Mouse (Mus musculus) intestine, embryonic 15.5 days (tissue): ENCODE data around the gene Gm10577. TPM values are rescaled to one million over a fixed set of nuclear protein-coding genes. Genes with fewer than 3 reads are reported as not detected.
A peak's percentile ranks its signal among the peaks of the same experiment; 100 is the strongest.

Source experiments
- ATAC-seq: fragments of 200-750 bp; cut with Nextera tagmentation; 2 replicates; pipeline ENCODE4 v1.8.0; 2017; ENCODE audit warnings: moderate TSS enrichment, moderate library complexity
- H3K27ac ChIP-seq: fragments of 300-500 bp; sonication (generic); 2 replicates; pipeline ENCODE4 v1.5.1; 2015; ENCODE audit warnings: mild to moderate bottlenecking, inconsistent platforms
- H3K27me3 ChIP-seq: fragments of 300-500 bp; sonication (generic); replicated peaks from 2 replicates; pipeline ENCODE4 v1.6.1; 2015; ENCODE audit warnings: inconsistent platforms
- H3K36me3 ChIP-seq: fragments of 300-500 bp; sonication (generic); 2 replicates; pipeline ENCODE4 v1.6.1; 2015; ENCODE audit warnings: inconsistent platforms
- H3K4me1 ChIP-seq: fragments of 300-500 bp; sonication (generic); replicated peaks from 2 replicates; pipeline ENCODE4 v1.6.1; 2015; ENCODE audit warnings: inconsistent platforms
- H3K4me2 ChIP-seq: fragments of 300-500 bp; sonication (generic); replicated peaks from 2 replicates; pipeline ENCODE4 v1.6.1; 2015; ENCODE audit warnings: mild to moderate bottlenecking, inconsistent platforms
- H3K4me3 ChIP-seq: fragments of 300-500 bp; sonication (generic); replicated peaks from 2 replicates; pipeline ENCODE4 v1.5.1; 2015; ENCODE audit warnings: inconsistent platforms
- H3K9ac ChIP-seq: fragments of 300-500 bp; sonication (generic); 2 replicates; pipeline ENCODE4 v1.6.1; 2015; ENCODE audit warnings: inconsistent platforms
- H3K9me3 ChIP-seq: fragments of 300-500 bp; sonication (generic); 2 replicates; pipeline ENCODE4 v1.6.1; 2016; ENCODE audit warnings: inconsistent platforms
- WGBS: fragments of 180-500 bp; shearing (Covaris S2); methylation state at CpG from one replicate; pipeline ENCODE4 v1.1.7; 2015; 5-methylcytosine and 5-hydroxymethylcytosine counted together
- polyA plus RNA-seq: library from polyadenylated mRNA; unstranded; fragments of >200 nt; fragmentation: Nextera tagmentation; extraction: Ambion mirVana; gene quantifications from 2 replicates; pipeline ENCODE4 v1.2.1, GENCODE M21; 2015

The Gm10577 gene
- polyA plus RNA-seq, 1 experiment from 2014 or later, result not detected

- no peak for ATAC-seq
- Histone ChIP-seq H3K36me3 (no peaks in the 10 kb centered on the region), H3K4me2 (no peak overlapping the region), H3K4me1 (no peaks in the 10 kb centered on the region), H3K27ac (no peak overlapping the region), H3K27me3 (no peaks in the 10 kb centered on the region), H3K9me3 (no peaks in the 10 kb centered on the region), H3K4me3 (no peak overlapping the region), H3K9ac (no peak overlapping the region)
- WGBS, result 74% methylated on average over 5 of the region's 5 CpGs
These were observed 6.1 kb upstream of the Gm10577 start for GRCm38 (mm10) chr4:101026566-101026965.

- Histone ChIP-seq H3K9me3 (no peaks in the 10 kb centered on the region), H3K9ac (no peak overlapping the region), H3K36me3 (no peaks in the 10 kb centered on the region), H3K4me2 (no peak overlapping the region), H3K27me3 (no peaks in the 10 kb centered on the region), H3K4me1 (no peaks in the 10 kb centered on the region), H3K27ac (no peak overlapping the region), H3K4me3 (no peak overlapping the region)
- 69% methylated on average over 4 of the region's 4 CpGs for WGBS
- ATAC-seq, result no peak
These were observed 2.7 kb downstream of the Gm10577 start for GRCm38 (mm10) chr4:101017806-101018205.

GRCm38 (mm10) chr4:101009092-101009491, 11.4 kb downstream of the Gm10577 start:
- Histone ChIP-seq H3K27me3 (no peaks in the 10 kb centered on the region), H3K4me1 (no peaks in the 10 kb centered on the region), H3K27ac (no peak overlapping the region), H3K9ac (no peak overlapping the region), H3K9me3 (no peaks in the 10 kb centered on the region), H3K36me3 (no peaks in the 10 kb centered on the region), H3K4me3 (no peak overlapping the region), H3K4me2 (no peak overlapping the region)
- WGBS, result 89% methylated on average over 4 of the region's 4 CpGs
- no peak for ATAC-seq

GRCm38 (mm10) chr4:101008362-101008769, 12.1 kb downstream of the Gm10577 start:
- H3K9ac ChIP-seq, result no peak overlapping the region
- H3K27me3 ChIP-seq, result no peaks in the 10 kb centered on the region
- H3K4me3 ChIP-seq, result no peak overlapping the region
- no peaks in the 10 kb centered on the region for H3K4me1 ChIP-seq
- H3K36me3 ChIP-seq, result no peaks in the 10 kb centered on the region
- H3K9me3 ChIP-seq, result no peaks in the 10 kb centered on the region
- ATAC-seq, result no peak
- no peak overlapping the region for H3K27ac ChIP-seq
- WGBS, result 82% methylated on average over 5 of the region's 5 CpGs
- no peak overlapping the region for H3K4me2 ChIP-seq

- Histone ChIP-seq H3K9me3 (no peaks in the 10 kb centered on the region), H3K27me3 (no peaks in the 10 kb centered on the region), H3K9ac (no peak overlapping the region), H3K4me2 (no peak overlapping the region), H3K4me3 (no peak overlapping the region), H3K27ac (no peak overlapping the region), H3K4me1 (no peaks in the 10 kb centered on the region), H3K36me3 (peaks cover 10% of the 10 kb centered on the region; the same call in 1 of the 2 replicates)
- ATAC-seq, result no peak
- WGBS, result 93% methylated on average over 16 of the region's 16 CpGs
These were observed 17.5 kb downstream of the Gm10577 start for GRCm38 (mm10) chr4:101002961-101003360.

- ATAC-seq, result no peak
- 80% methylated on average over 6 of the region's 6 CpGs for WGBS
- no peaks in the 10 kb centered on the region for H3K9me3 ChIP-seq
- no peaks in the 10 kb centered on the region for H3K4me1 ChIP-seq
- H3K27ac ChIP-seq, result no peak overlapping the region
- no peak overlapping the region for H3K9ac ChIP-seq
- peaks cover 10% of the 10 kb centered on the region for H3K36me3 ChIP-seq
- no peaks in the 10 kb centered on the region for H3K27me3 ChIP-seq
- no peak overlapping the region for H3K4me3 ChIP-seq
- no peak overlapping the region for H3K4me2 ChIP-seq
These were observed 19.4 kb downstream of the Gm10577 start for GRCm38 (mm10) chr4:101001073-101001472.

GRCm38 (mm10) chr4:101000622-101001021, 19.9 kb downstream of the Gm10577 start:
- no peaks in the 10 kb centered on the region for H3K27me3 ChIP-seq
- no peaks in the 10 kb centered on the region for H3K4me1 ChIP-seq
- H3K9me3 ChIP-seq, result no peaks in the 10 kb centered on the region
- H3K36me3 ChIP-seq, result peaks cover 10% of the 10 kb centered on the region
- H3K4me3 ChIP-seq, result no peak overlapping the region
- H3K4me2 ChIP-seq, result no peak overlapping the region
- 90% methylated on average over 3 of the region's 3 CpGs for WGBS
- no peak overlapping the region for H3K9ac ChIP-seq
- ATAC-seq, result no peak
- no peak overlapping the region for H3K27ac ChIP-seq

GRCm38 (mm10) chr4:100998906-100999305, 21.6 kb downstream of the Gm10577 start:
- no peaks in the 10 kb centered on the region for H3K4me1 ChIP-seq
- no peak overlapping the region for H3K27ac ChIP-seq
- peaks cover 14% of the 10 kb centered on the region for H3K36me3 ChIP-seq
- H3K4me2 ChIP-seq, result no peak overlapping the region
- no peaks in the 10 kb centered on the region for H3K27me3 ChIP-seq
- ATAC-seq, result no peak
- H3K9ac ChIP-seq, result no peak overlapping the region
- WGBS, result 90% methylated on average over 8 of the region's 8 CpGs
- H3K9me3 ChIP-seq, result no peaks in the 10 kb centered on the region
- no peak overlapping the region for H3K4me3 ChIP-seq

GRCm38 (mm10) chr4:100998145-100998544, 22.4 kb downstream of the Gm10577 start:
- Histone ChIP-seq H3K4me3 (no peak overlapping the region), H3K4me2 (no peak overlapping the region), H3K4me1 (no peaks in the 10 kb centered on the region), H3K27ac (no peak overlapping the region), H3K27me3 (no peaks in the 10 kb centered on the region), H3K36me3 (peaks cover 15% of the 10 kb centered on the region), H3K9me3 (no peaks in the 10 kb centered on the region), H3K9ac (no peak overlapping the region)
- 14% methylated on average over 2 of the region's 2 CpGs for WGBS
- ATAC-seq, result no peak

- Histone ChIP-seq H3K4me1 (no peaks in the 10 kb centered on the region), H3K4me2 (no peak overlapping the region), H3K36me3 (peaks cover 10% of the 10 kb centered on the region), H3K27me3 (no peaks in the 10 kb centered on the region), H3K9me3 (no peaks in the 10 kb centered on the region), H3K4me3 (no peak overlapping the region), H3K27ac (no peak overlapping the region), H3K9ac (no peak overlapping the region)
- 86% methylated on average over 4 of the region's 4 CpGs for WGBS
- ATAC-seq, result no peak
These were observed 24.3 kb downstream of the Gm10577 start for GRCm38 (mm10) chr4:100996060-100996651.

- Histone ChIP-seq H3K4me3 (no peak overlapping the region), H3K4me1 (no peaks in the 10 kb centered on the region), H3K27me3 (no peaks in the 10 kb centered on the region), H3K27ac (no peak overlapping the region), H3K9me3 (no peaks in the 10 kb centered on the region), H3K9ac (no peak overlapping the region), H3K36me3 (peaks cover 10% of the 10 kb centered on the region), H3K4me2 (no peak overlapping the region)
- ATAC-seq, result no peak
- WGBS, result 85% methylated on average over 5 of the region's 5 CpGs
These were observed 24.9 kb downstream of the Gm10577 start for GRCm38 (mm10) chr4:100995617-100996016.

- H3K27me3 ChIP-seq, result no peaks in the 10 kb centered on the region
- WGBS, result 73% methylated on average over 18 of the region's 18 CpGs
- no peak overlapping the region for H3K9ac ChIP-seq
- no peak overlapping the region for H3K4me2 ChIP-seq
- no peak overlapping the region for H3K27ac ChIP-seq
- no peaks in the 10 kb centered on the region for H3K4me1 ChIP-seq
- H3K36me3 ChIP-seq, result peaks cover 10% of the 10 kb centered on the region
- H3K4me3 ChIP-seq, result no peak overlapping the region
- no peaks in the 10 kb centered on the region for H3K9me3 ChIP-seq
- peak; percentile 70; the same call in 1 of the 2 replicates for ATAC-seq
These were observed 25.8 kb downstream of the Gm10577 start for GRCm38 (mm10) chr4:100994442-100995255.

- Histone ChIP-seq H3K9ac (no peak overlapping the region), H3K27me3 (no peaks in the 10 kb centered on the region), H3K4me3 (no peak overlapping the region), H3K27ac (no peak overlapping the region), H3K9me3 (no peaks in the 10 kb centered on the region), H3K36me3 (peaks cover 6% of the 10 kb centered on the region), H3K4me2 (no peak overlapping the region), H3K4me1 (no peaks in the 10 kb centered on the region)
- no peak for ATAC-seq
- 86% methylated on average over 6 of the region's 6 CpGs for WGBS
These were observed 28.4 kb downstream of the Gm10577 start for GRCm38 (mm10) chr4:100992086-100992485.
